Mouse (Mus musculus) ES-E14 (cell line): ENCODE results near the gene Snx33.

Experiments used
- CHD2 ChIP-seq: IDR thresholded peaks from 2 replicates; pipeline ENCODE4 v1.6.1; 2014; ENCODE audit warnings: mild to moderate bottlenecking, low read depth, low read length, inconsistent platforms
- HCFC1 ChIP-seq: IDR thresholded peaks from 2 replicates; pipeline ENCODE4 v1.6.1; 2012; ENCODE audit warnings: low read length, inconsistent platforms, borderline replicate concordance; ENCODE audit not compliant: insufficient read depth

GRCm38 (mm10) chr9:56886113-56886512 is 42.1 kb downstream of the Snx33 start:
- TF ChIP-seq CHD2 (no peak), HCFC1 (no peak)
